ENCODE assay signal across 13 mouse cellular contexts in the genomic region with DNA sequence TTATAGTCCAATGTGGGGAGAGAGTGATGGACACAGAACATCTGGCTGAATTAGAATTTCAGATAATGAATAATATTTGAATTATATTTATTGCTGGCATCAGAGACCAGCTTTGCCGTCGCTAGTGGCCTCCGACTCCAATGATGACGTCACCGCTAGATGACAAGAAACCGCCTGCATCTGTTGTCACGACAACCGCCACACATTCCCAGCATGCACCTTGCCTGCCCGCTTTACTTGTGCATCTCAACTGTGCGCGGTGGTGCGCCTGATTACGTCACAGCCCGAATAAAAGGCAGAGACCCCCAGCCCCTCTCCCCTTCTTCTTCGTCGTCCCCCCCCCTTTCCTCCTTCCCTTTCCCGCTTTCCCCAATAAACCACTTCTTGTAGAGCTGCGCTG. TPM values are rescaled to one million over a fixed set of nuclear protein-coding genes. Genes with fewer than 3 reads are reported as not detected.
DNase-seq lines count a peak whose midpoint lies in the region.
"Had no signal": no experiment of that assay in that cellular context is flagged by ENCODE, and none has a peak within 500 bp of the region (broad histone marks: within the 10 kb centered on the region; RNA-seq: fewer than 3 reads in every experiment).

No protein-coding gene starts in this region.

- intact Hi-C loops in left cerebral cortex, postnatal 25 days (cut with DNase I): no loop called here

- peak; percentile 32 for DNase-seq in cerebellum, adult 9-11 months
- DNase-seq in cerebellum, adult 8-10 months: no peak
- peak; percentile 49 for DNase-seq in retina, postnatal 1 day
- DNase-seq in retina, embryonic 14.5 days (ENCODE audit: low spot score): no peak
- peak; percentile 58 to 71 for DNase-seq in left cerebral cortex, postnatal 25 days (ENCODE audit: low spot score in 2 of 2)
- DNase-seq in lung, postnatal 25 days (ENCODE audit: low spot score): no peak
- no peak for DNase-seq in spleen, postnatal 10 days (ENCODE audit: low spot score in 2 of 2)
- no peak for DNase-seq in kidney, postnatal 14 days
- DNase-seq: adrenal gland, postnatal 36 days; heart, postnatal 14 days; kidney, adult 8-10 months; lung, adult 18-20 months; thymus, postnatal 14 days had no signal

RNA-seq across cellular contexts. Expression of a gene that starts 57.4 kb away (rescaled TPM):
- total RNA-seq in left cerebral cortex, postnatal 25 days (2021): 10 to 100 TPM; 26.3 to 28.3 TPM

Comparison
In these comparisons a context has a peak if more than half of its experiments do, and no peak if none do; other contexts are left out.
1. DNase-seq: peak in cerebellum, adult 9-11 months (single experiment), retina, postnatal 1 day (single experiment) and left cerebral cortex, postnatal 25 days (2 of 2); none in cerebellum, adult 8-10 months (single experiment), retina, embryonic 14.5 days (single experiment), lung, postnatal 25 days (single experiment), spleen, postnatal 10 days (0 of 2) and kidney, postnatal 14 days (single experiment).